Mouse (Mus musculus) midbrain, embryonic 12.5 days (tissue): ENCODE measurements at regions not wholly inside any gene's neighbourhood (a gene's known extent, or its start where the extent isn't known, plus 50 kb on each side); places are given as distances from the start of the nearest gene placed in this dataset.
"Not testable (repeated sequence)": the region's sequence is repeated elsewhere in the genome, so short reads cannot be mapped to it uniquely, and the experiment has no call there.

ENCODE experiments used
- ATAC-seq: fragments of 200-750 bp; cut with Nextera tagmentation; 2 replicates; pipeline ENCODE4 v1.8.0; 2017; ENCODE audit warnings: low read depth, moderate TSS enrichment, moderate library complexity; ENCODE audit not compliant: low FRiP score
- H3K27ac ChIP-seq: fragments of 300-500 bp; sonication (generic); replicated peaks from 2 replicates; pipeline ENCODE4 v1.5.1; 2016; ENCODE audit warnings: mild to moderate bottlenecking
- H3K27me3 ChIP-seq: fragments of 300-500 bp; sonication (generic); 2 replicates; pipeline ENCODE4 v1.6.1; 2016; ENCODE audit warnings: mild to moderate bottlenecking
- H3K36me3 ChIP-seq: fragments of 300-500 bp; sonication (generic); 2 replicates; pipeline ENCODE4 v1.6.1; 2016
- H3K4me1 ChIP-seq: fragments of 300-500 bp; sonication (generic); 2 replicates; pipeline ENCODE4 v1.6.1; 2016
- H3K4me2 ChIP-seq: fragments of 300-500 bp; sonication (generic); replicated peaks from 2 replicates; pipeline ENCODE4 v1.6.1; 2016; ENCODE audit warnings: mild to moderate bottlenecking, moderate library complexity
- H3K4me3 ChIP-seq: fragments of 300-500 bp; sonication (generic); 2 replicates; pipeline ENCODE4 v1.5.1; 2016; ENCODE audit warnings: mild to moderate bottlenecking
- H3K9ac ChIP-seq: fragments of 300-500 bp; sonication (generic); replicated peaks from 2 replicates; pipeline ENCODE4 v1.6.1; 2016; ENCODE audit warnings: mild to moderate bottlenecking, moderate library complexity
- H3K9me3 ChIP-seq: fragments of 300-500 bp; sonication (generic); 2 replicates; pipeline ENCODE4 v1.6.1; 2016; ENCODE audit warnings: mild to moderate bottlenecking
- WGBS: fragments of 180-500 bp; shearing (Covaris S2); methylation state at CpG from one replicate; pipeline ENCODE4 v1.1.7; 2016; 5-methylcytosine and 5-hydroxymethylcytosine counted together

- Histone ChIP-seq H3K4me2 (no peak overlapping the region), H3K4me3 (no peak overlapping the region), H3K27me3 (no peaks in the 10 kb centered on the region; the same call in 1 of the 2 replicates), H3K27ac (no peak overlapping the region), H3K36me3 (no peaks in the 10 kb centered on the region), H3K9ac (no peak overlapping the region), H3K9me3 (no peaks in the 10 kb centered on the region), H3K4me1 (peaks cover 13% of the 10 kb centered on the region)
- WGBS: 78% methylated on average over 6 of the region's 6 CpGs
- no peak for ATAC-seq
Measured at GRCm38 (mm10) chr17:15242976-15243635, 133.6 kb downstream of the Dll1 start.

GRCm38 (mm10) chr17:15242356-15242755 is 134.3 kb downstream of the Dll1 start:
- Histone ChIP-seq H3K4me1 (peaks cover 6% of the 10 kb centered on the region), H3K27ac (no peak overlapping the region), H3K9ac (no peak overlapping the region), H3K4me3 (no peak overlapping the region), H3K27me3 (no peaks in the 10 kb centered on the region; the same call in 1 of the 2 replicates), H3K9me3 (no peaks in the 10 kb centered on the region), H3K36me3 (no peaks in the 10 kb centered on the region), H3K4me2 (no peak overlapping the region)
- ATAC-seq: no peak
- 84% methylated on average over 8 of the region's 8 CpGs for WGBS

GRCm38 (mm10) chr17:15241491-15241890 is 135.2 kb downstream of the Dll1 start:
- no peak for ATAC-seq
- Histone ChIP-seq H3K27me3 (no peaks in the 10 kb centered on the region; the same call in 1 of the 2 replicates), H3K9me3 (no peaks in the 10 kb centered on the region), H3K36me3 (no peaks in the 10 kb centered on the region), H3K4me3 (no peak overlapping the region), H3K9ac (no peak overlapping the region), H3K27ac (no peak overlapping the region), H3K4me2 (no peak overlapping the region), H3K4me1 (no peaks in the 10 kb centered on the region)
- 78% methylated on average over 1 of the region's 1 CpGs for WGBS

GRCm38 (mm10) chr17:15240641-15241040 is 136.0 kb downstream of the Dll1 start:
- H3K36me3 ChIP-seq, H3K4me1 ChIP-seq, H3K9me3 ChIP-seq, H3K4me2 ChIP-seq, H3K4me3 ChIP-seq, H3K27ac ChIP-seq, ATAC-seq, H3K27me3 ChIP-seq, H3K9ac ChIP-seq: not testable (repeated sequence)
- 85% methylated on average over 12 of the region's 12 CpGs for WGBS

- H3K4me3 ChIP-seq: no peak overlapping the region
- no peaks in the 10 kb centered on the region for H3K36me3 ChIP-seq
- H3K9ac ChIP-seq: no peak overlapping the region
- 97% methylated on average over 7 of the region's 7 CpGs for WGBS
- no peak overlapping the region for H3K27ac ChIP-seq
- H3K4me2 ChIP-seq: no peak overlapping the region
- ATAC-seq: no peak
- H3K4me1 ChIP-seq: no peaks in the 10 kb centered on the region
- H3K9me3 ChIP-seq: no peaks in the 10 kb centered on the region
- no peaks in the 10 kb centered on the region; the same call in 1 of the 2 replicates for H3K27me3 ChIP-seq
Measured at GRCm38 (mm10) chr17:15240011-15240410, 136.7 kb downstream of the Dll1 start.

- H3K9me3 ChIP-seq: no peaks in the 10 kb centered on the region
- no peak overlapping the region for H3K4me3 ChIP-seq
- 84% methylated on average over 6 of the region's 6 CpGs for WGBS
- H3K9ac ChIP-seq: no peak overlapping the region
- H3K4me2 ChIP-seq: no peak overlapping the region
- ATAC-seq: no peak
- no peaks in the 10 kb centered on the region; the same call in 1 of the 2 replicates for H3K27me3 ChIP-seq
- no peak overlapping the region for H3K27ac ChIP-seq
- H3K36me3 ChIP-seq: no peaks in the 10 kb centered on the region
- H3K4me1 ChIP-seq: no peaks in the 10 kb centered on the region
Measured at GRCm38 (mm10) chr17:15235041-15235440, 141.6 kb downstream of the Dll1 start.

GRCm38 (mm10) chr17:15231175-15231574 is 145.5 kb downstream of the Dll1 start:
- ATAC-seq: no peak
- H3K36me3 ChIP-seq: no peaks in the 10 kb centered on the region
- H3K27ac ChIP-seq: no peak overlapping the region
- whole genome bisulfite sequencing: 77% methylated on average over 5 of the region's 5 CpGs
- H3K9me3 ChIP-seq: no peaks in the 10 kb centered on the region
- no peaks in the 10 kb centered on the region for H3K4me1 ChIP-seq
- H3K27me3 ChIP-seq: no peaks in the 10 kb centered on the region
- H3K9ac ChIP-seq: no peak overlapping the region
- H3K4me3 ChIP-seq: no peak overlapping the region
- no peak overlapping the region for H3K4me2 ChIP-seq

- no peaks in the 10 kb centered on the region for H3K9me3 ChIP-seq
- no peak overlapping the region for H3K4me3 ChIP-seq
- no peak overlapping the region for H3K4me2 ChIP-seq
- ATAC-seq: no peak
- H3K27me3 ChIP-seq: no peaks in the 10 kb centered on the region
- no peaks in the 10 kb centered on the region for H3K4me1 ChIP-seq
- no peaks in the 10 kb centered on the region for H3K36me3 ChIP-seq
- no peak overlapping the region for H3K9ac ChIP-seq
- WGBS: 83% methylated on average over 6 of the region's 6 CpGs
- H3K27ac ChIP-seq: no peak overlapping the region
Measured at GRCm38 (mm10) chr17:15229159-15229558, 147.5 kb downstream of the Dll1 start.

GRCm38 (mm10) chr17:15228077-15228476 is 148.6 kb downstream of the Dll1 start:
- Histone ChIP-seq H3K9ac (no peak overlapping the region), H3K9me3 (no peaks in the 10 kb centered on the region), H3K4me2 (no peak overlapping the region), H3K27ac (no peak overlapping the region), H3K36me3 (no peaks in the 10 kb centered on the region), H3K4me1 (no peaks in the 10 kb centered on the region), H3K4me3 (no peak overlapping the region), H3K27me3 (no peaks in the 10 kb centered on the region)
- no peak for ATAC-seq
- WGBS: 81% methylated on average over 8 of the region's 8 CpGs

GRCm38 (mm10) chr17:15223826-15224225 is 152.8 kb downstream of the Dll1 start:
- WGBS: 96% methylated on average over 10 of the region's 10 CpGs
- Histone ChIP-seq H3K9ac (no peak overlapping the region), H3K4me3 (no peak overlapping the region), H3K27ac (no peak overlapping the region), H3K9me3 (no peaks in the 10 kb centered on the region), H3K27me3 (no peaks in the 10 kb centered on the region), H3K36me3 (no peaks in the 10 kb centered on the region), H3K4me1 (no peaks in the 10 kb centered on the region), H3K4me2 (no peak overlapping the region)
- no peak for ATAC-seq

GRCm38 (mm10) chr17:15222923-15223322 is 153.7 kb downstream of the Dll1 start:
- WGBS: 90% methylated on average over 3 of the region's 3 CpGs
- H3K27me3 ChIP-seq: no peaks in the 10 kb centered on the region
- no peaks in the 10 kb centered on the region for H3K4me1 ChIP-seq
- H3K36me3 ChIP-seq: no peaks in the 10 kb centered on the region
- H3K9ac ChIP-seq: no peak overlapping the region
- no peak overlapping the region for H3K4me3 ChIP-seq
- no peak for ATAC-seq
- no peaks in the 10 kb centered on the region for H3K9me3 ChIP-seq
- H3K4me2 ChIP-seq: no peak overlapping the region
- H3K27ac ChIP-seq: no peak overlapping the region

- H3K4me1 ChIP-seq: no peaks in the 10 kb centered on the region
- H3K4me3 ChIP-seq: no peak overlapping the region
- H3K36me3 ChIP-seq: no peaks in the 10 kb centered on the region
- H3K27ac ChIP-seq: no peak overlapping the region
- H3K4me2 ChIP-seq: no peak overlapping the region
- 90% methylated on average over 1 of the region's 1 CpGs for WGBS
- no peaks in the 10 kb centered on the region for H3K9me3 ChIP-seq
- no peak overlapping the region for H3K9ac ChIP-seq
- H3K27me3 ChIP-seq: no peaks in the 10 kb centered on the region
- ATAC-seq: no peak
Measured at GRCm38 (mm10) chr17:15214157-15214685, 162.5 kb downstream of the Dll1 start.

- H3K9ac ChIP-seq: peak overlapping the region; percentile 54
- peak overlapping the region; percentile 43 for H3K4me3 ChIP-seq
- H3K9me3 ChIP-seq: no peaks in the 10 kb centered on the region
- H3K4me1 ChIP-seq: peaks cover 27% of the 10 kb centered on the region
- H3K27ac ChIP-seq: peak overlapping the region; percentile 78
- WGBS: 31% methylated on average over 3 of the region's 3 CpGs
- H3K4me2 ChIP-seq: peak overlapping the region; percentile 57
- 0 out of 2 replicates have a peak, but pooled peaks have one; percentile 4 for ATAC-seq
- H3K36me3 ChIP-seq: no peaks in the 10 kb centered on the region
- peaks cover 7% of the 10 kb centered on the region; the same call in 1 of the 2 replicates for H3K27me3 ChIP-seq
Measured at GRCm38 (mm10) chr17:15208808-15209173, 167.5 kb upstream of the Gm3448 start.
